14 mouse cellular contexts compared by ENCODE assay signal in genomic region chr2:165969391-165969790, GRCm38 (mm10). TPM values are rescaled to one million over a fixed set of nuclear protein-coding genes. Genes with fewer than 3 reads are reported as not detected.
A peak's percentile ranks its signal among the peaks of the same experiment; 100 is the strongest.
DNase-seq lines count a peak whose midpoint lies in the region; ATAC-seq and TF ChIP-seq lines count a peak whose summit lies in the region.
"Had no signal": no experiment of that assay in that cellular context is flagged by ENCODE, and none has a peak within 500 bp of the region (broad histone marks: within the 10 kb centered on the region; RNA-seq: fewer than 3 reads in every experiment).

No protein-coding gene starts in this region.

- H3K27me3 ChIP-seq in heart, adult 2 months (ENCODE audit: control insufficient read depth, insufficient read depth, low read length) = no peaks in the 10 kb centered on the region
- no peaks in the 10 kb centered on the region for H3K27me3 ChIP-seq in liver, adult 2 months (ENCODE audit: control insufficient read depth, insufficient read depth, low read length)
- H3K27me3 ChIP-seq in stomach, embryonic 16.5 days (ENCODE audit: control insufficient read depth, insufficient read depth, low read length) = no peaks in the 10 kb centered on the region
- H3K27me3 ChIP-seq: hindbrain, embryonic 13.5 days had no signal

- ATAC-seq in stomach, embryonic 16.5 days (ENCODE audit: insufficient read depth, low FRiP score) = peak; percentile 72; the same call in 1 of the 2 replicates
- ATAC-seq: activated CD4-positive, CD25-positive, alpha-beta regulatory T cell, adult 4 months; forebrain, postnatal 0 days had no signal

- no peak overlapping the region for H3K4me2 ChIP-seq in stomach, embryonic 16.5 days (ENCODE audit: low read depth, low read length)
- H3K4me2 ChIP-seq: hindbrain, embryonic 13.5 days had no signal

- H3K36me3 ChIP-seq in heart, adult 2 months (ENCODE audit: control insufficient read depth, insufficient read depth, low read length) = 0 out of 2 replicates have a peak, but pooled peaks cover 3% of the 10 kb centered on the region
- H3K36me3 ChIP-seq in liver, adult 2 months (ENCODE audit: control insufficient read depth, insufficient read depth, low read length) = no peaks in the 10 kb centered on the region
- H3K36me3 ChIP-seq in stomach, embryonic 16.5 days (ENCODE audit: control insufficient read depth, insufficient read depth, low read length) = no peaks in the 10 kb centered on the region
- H3K36me3 ChIP-seq: hindbrain, embryonic 13.5 days had no signal

- no peak for DNase-seq in heart, adult 2 months
- no peak for DNase-seq in heart, adult 18-20 months
- DNase-seq in lung, postnatal 36 days = peak; percentile 53
- no peak for DNase-seq in lung, postnatal 10 days
- DNase-seq in liver, adult 2 months (ENCODE audit: extremely low read depth, low read depth, low spot score) = no peak
- no peak for DNase-seq in gastrocnemius, postnatal 14 days
- DNase-seq in spleen, postnatal 4 days (ENCODE audit: low spot score in 2 of 2) = no peak
- DNase-seq: B cell, adult 2 months; cerebellum, adult 11 months; forebrain, postnatal 0 days; midbrain, embryonic 14.5 days had no signal

- H3K9ac ChIP-seq in heart, adult 2 months (ENCODE audit: low read depth, low read length) = no peak overlapping the region
- H3K9ac ChIP-seq in liver, adult 2 months (ENCODE audit: low read depth, low read length) = no peak overlapping the region
- H3K9ac ChIP-seq in stomach, embryonic 16.5 days (ENCODE audit: low read length) = no peak overlapping the region
- H3K9ac ChIP-seq: forebrain, postnatal 0 days; hindbrain, embryonic 13.5 days had no signal

- no peak for TF ChIP-seq EP300 in heart, adult 2 months (IDR thresholded peaks at IDR 0.05; ENCODE audit: insufficient read depth, low read depth, low read length)

- intact Hi-C loops in heart, adult 2 months (cut with DNase I) = no loop called here
- intact Hi-C loops in gastrocnemius, postnatal 14 days (cut with DNase I; ENCODE audit: low total_unique reads) = no loop called here

- TF ChIP-seq POLR2A in heart, adult 2 months (IDR thresholded peaks at IDR 0.05; ENCODE audit: insufficient read depth, low read depth, low read length) = no peak
- TF ChIP-seq POLR2A in liver, adult 2 months (IDR thresholded peaks at IDR 0.05; ENCODE audit: extremely low read depth, insufficient read depth, low read length) = no peak

- no peaks in the 10 kb centered on the region for H3K9me3 ChIP-seq in stomach, embryonic 16.5 days (replicated peaks; ENCODE audit: control insufficient read depth, low read length)
- H3K9me3 ChIP-seq: hindbrain, embryonic 13.5 days had no signal

- peak overlapping the region; percentile 49 for H3K27ac ChIP-seq in heart, adult 2 months
- peak overlapping the region; percentile 55 for H3K27ac ChIP-seq in liver, adult 2 months (replicated peaks; ENCODE audit: insufficient read depth, low read depth, low read length)
- peak overlapping the region; percentile 57 for H3K27ac ChIP-seq in stomach, embryonic 16.5 days (ENCODE audit: low read length)
- H3K27ac ChIP-seq: hindbrain, embryonic 13.5 days had no signal

- no peak overlapping the region for H3K4me3 ChIP-seq in heart, adult 2 months
- H3K4me3 ChIP-seq in liver, adult 2 months (ENCODE audit: insufficient read depth, low read depth, low read length) = no peak overlapping the region
- no peak overlapping the region for H3K4me3 ChIP-seq in stomach, embryonic 16.5 days (replicated peaks; ENCODE audit: low read length)
- H3K4me3 ChIP-seq: hindbrain, embryonic 13.5 days had no signal

- H3K79me2 ChIP-seq in heart, adult 2 months (replicated peaks; ENCODE audit: control insufficient read depth, insufficient read depth, low read length) = no peaks in the 10 kb centered on the region
- no peaks in the 10 kb centered on the region for H3K79me2 ChIP-seq in liver, adult 2 months (ENCODE audit: control insufficient read depth, insufficient read depth, low read length)

- 31% methylated on average over 8 of the region's 8 CpGs for WGBS in heart, adult 2 months
- 56% methylated on average over 8 of the region's 8 CpGs for WGBS in liver, adult 2 months
- 34% methylated on average over 8 of the region's 8 CpGs for WGBS in stomach, embryonic 16.5 days

- TF ChIP-seq CTCF in heart, adult 2 months (IDR thresholded peaks at IDR 0.05) = no peak
- TF ChIP-seq CTCF in liver, adult 2 months (IDR thresholded peaks at IDR 0.05; ENCODE audit: low read depth, low read length) = no peak

- peaks cover 11% of the 10 kb centered on the region for H3K4me1 ChIP-seq in heart, adult 2 months (ENCODE audit: control insufficient read depth, insufficient read depth, low read length)
- H3K4me1 ChIP-seq in liver, adult 2 months (ENCODE audit: control insufficient read depth, insufficient read depth, low read length) = peaks cover 5% of the 10 kb centered on the region; the same call in 1 of the 2 replicates
- H3K4me1 ChIP-seq in stomach, embryonic 16.5 days (ENCODE audit: control insufficient read depth, insufficient read depth, low read length) = peaks cover 18% of the 10 kb centered on the region; the same call in 1 of the 2 replicates

RNA-seq across cellular contexts. Expression of gene Ncoa3, which starts 23.0 kb away (rescaled TPM):
- 10 to 100 TPM; 29.1 to 32.1 TPM for total RNA-seq in heart, adult 2 months (2021)
- polyA plus RNA-seq in heart, adult 2 months (2012; rRNA removed) = 20.1 and 25.7 TPM in 2 replicates
- 10 to 100 TPM; 29.2 to 30.2 TPM for total RNA-seq in heart, adult 18-20 months (2021)
- total RNA-seq in liver, adult 2 months (2014; rRNA removed) = 11.5 and 14.8 TPM in 2 replicates
- polyA plus RNA-seq in liver, adult 2 months (2012; rRNA removed) = 8.2 and 13.6 TPM in 2 replicates
- polyA plus RNA-seq in stomach, embryonic 16.5 days (2015; fragmentation: Nextera tagmentation; extraction: Ambion mirVana) = 15.7 and 15.9 TPM in 2 replicates
- total RNA-seq in gastrocnemius, postnatal 14 days (2021) = 10 to 100 TPM; 11.1 to 13.9 TPM
